Mouse (Mus musculus) kidney, postnatal 0 days (tissue): Measurements from ENCODE around the gene Taf6. TPM values are rescaled to one million over a fixed set of nuclear protein-coding genes. Genes with fewer than 3 reads are reported as not detected.

ENCODE experiments used
- ATAC-seq: fragments of 200-750 bp; cut with Nextera tagmentation; replicated peaks from 2 replicates; pipeline ENCODE4 v1.8.0; 2017; ENCODE audit warnings: low read depth, moderate number of reproducible peaks, moderate TSS enrichment, moderate library complexity; ENCODE audit not compliant: low FRiP score
- DNase-seq: peaks from one replicate; pipeline ENCODE4 v3.0.0-alpha.2; 2016; ENCODE audit warnings: low spot score
- H3K27ac ChIP-seq: fragments of 300-500 bp; sonication (generic); 2 replicates; pipeline ENCODE4 v1.5.1; 2014; ENCODE audit warnings: mild to moderate bottlenecking
- H3K27me3 ChIP-seq: fragments of 300-500 bp; sonication (generic); 2 replicates; pipeline ENCODE4 v1.6.1; 2014; ENCODE audit warnings: low read length, mixed read lengths; ENCODE audit not compliant: insufficient read depth
- H3K36me3 ChIP-seq: fragments of 300-500 bp; sonication (generic); 2 replicates; pipeline ENCODE4 v1.6.1; 2014; ENCODE audit warnings: low read length, mixed read lengths; ENCODE audit not compliant: insufficient read depth
- H3K4me1 ChIP-seq: fragments of 300-500 bp; sonication (generic); replicated peaks from 2 replicates; pipeline ENCODE4 v1.6.1; 2014; ENCODE audit warnings: antibody characterized with exemption, low read length, mixed read lengths; ENCODE audit not compliant: insufficient read depth
- H3K4me2 ChIP-seq: fragments of 300-500 bp; sonication (generic); 2 replicates; pipeline ENCODE4 v1.6.1; 2014; ENCODE audit warnings: mild to moderate bottlenecking, low read length, moderate library complexity, mixed read lengths
- H3K4me3 ChIP-seq: fragments of 300-500 bp; sonication (generic); replicated peaks from 2 replicates; pipeline ENCODE4 v1.5.1; 2014; ENCODE audit warnings: low read depth, low read length
- H3K9ac ChIP-seq: fragments of 300-500 bp; sonication (generic); 2 replicates; pipeline ENCODE4 v1.6.1; 2014; ENCODE audit warnings: low read depth, low read length
- H3K9me3 ChIP-seq: fragments of 300-500 bp; sonication (generic); replicated peaks from 2 replicates; pipeline ENCODE4 v1.6.1; 2016; ENCODE audit warnings: low read length, inconsistent platforms, mixed read lengths
- CTCF ChIP-seq: IDR thresholded peaks from 2 replicates; pipeline ENCODE4 v1.5.1; 2016; ENCODE audit warnings: antibody characterized with exemption, low read depth, mild to moderate bottlenecking, moderate library complexity
- WGBS: fragments of 180-500 bp; shearing (Covaris S2); extraction: QIAGEN DNeasy Blood & Tissue Kit; methylation state at CpG from one replicate; pipeline ENCODE4 v1.1.7; 2014; 5-methylcytosine and 5-hydroxymethylcytosine counted together
- polyA plus RNA-seq: library from polyadenylated mRNA; unstranded; fragments of >200 nt; fragmentation: Nextera tagmentation; extraction: Ambion mirVana; gene quantifications from 2 replicates; pipeline ENCODE4 v1.2.1, GENCODE M21; 2015

Taf6 gene
- polyA plus RNA-seq, 1 experiment from 2014 or later, result 49.8 TPM

DNA sequence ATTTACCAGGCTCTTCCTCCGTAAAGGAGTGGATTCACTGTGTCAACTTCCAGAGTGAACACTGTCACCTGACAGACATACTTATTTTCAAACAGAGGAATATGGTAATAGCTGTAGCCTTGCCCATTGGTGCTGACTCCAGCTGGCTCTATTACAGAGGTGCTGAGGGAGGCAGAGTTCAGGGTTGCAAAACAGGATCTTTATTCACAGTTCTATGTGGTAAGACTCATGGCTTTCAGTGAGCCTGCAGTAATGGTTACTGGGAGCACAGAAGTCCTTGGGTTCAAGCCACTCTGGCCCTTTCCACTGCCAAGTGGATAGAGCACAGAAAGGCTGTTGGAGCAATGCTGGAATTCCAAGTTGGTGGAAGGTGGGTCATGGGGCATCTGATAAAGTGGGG lies 20.0 kb upstream of the Taf6 start:
- Histone ChIP-seq H3K36me3 (no peaks in the 10 kb centered on the region), H3K27me3 (no peaks in the 10 kb centered on the region), H3K9me3 (no peaks in the 10 kb centered on the region), H3K4me1 (no peaks in the 10 kb centered on the region), H3K9ac (no peak overlapping the region), H3K4me2 (no peak overlapping the region), H3K27ac (no peak overlapping the region), H3K4me3 (no peak overlapping the region)
- DNase-seq (no peak), ATAC-seq (no peak)
- WGBS, result 87% methylated on average over 1 of the region's 1 CpGs
- TF ChIP-seq CTCF, result no peak

DNA sequence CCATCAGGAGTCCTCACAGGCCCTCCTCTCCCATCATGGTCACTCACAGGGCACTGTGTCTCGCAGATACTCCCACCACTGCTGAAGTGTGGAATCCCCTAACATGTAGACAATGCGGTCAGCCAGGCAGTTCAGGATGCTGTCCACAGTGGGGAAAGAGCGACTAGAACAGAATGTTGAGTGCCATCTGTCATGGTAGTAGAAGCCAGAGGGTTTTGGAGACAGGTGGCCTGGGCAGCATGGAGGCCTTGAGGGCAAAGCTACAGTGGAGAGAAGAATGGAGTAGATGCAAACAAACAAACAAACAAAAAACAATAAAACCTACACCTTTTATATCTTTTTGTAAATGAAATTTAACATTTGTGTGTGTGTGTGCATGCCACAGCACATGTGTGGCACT lies 14.8 kb upstream of the Taf6 start:
- no peak overlapping the region for H3K9ac ChIP-seq
- H3K4me1 ChIP-seq, result no peaks in the 10 kb centered on the region
- no peak overlapping the region for H3K27ac ChIP-seq
- no peak for ATAC-seq
- no peak for DNase-seq
- 87% methylated on average over 3 of the region's 3 CpGs for WGBS
- no peaks in the 10 kb centered on the region for H3K27me3 ChIP-seq
- no peak overlapping the region for H3K4me2 ChIP-seq
- no peaks in the 10 kb centered on the region for H3K9me3 ChIP-seq
- H3K4me3 ChIP-seq, result no peak overlapping the region
- TF ChIP-seq CTCF, result no peak
- H3K36me3 ChIP-seq, result no peaks in the 10 kb centered on the region

DNA sequence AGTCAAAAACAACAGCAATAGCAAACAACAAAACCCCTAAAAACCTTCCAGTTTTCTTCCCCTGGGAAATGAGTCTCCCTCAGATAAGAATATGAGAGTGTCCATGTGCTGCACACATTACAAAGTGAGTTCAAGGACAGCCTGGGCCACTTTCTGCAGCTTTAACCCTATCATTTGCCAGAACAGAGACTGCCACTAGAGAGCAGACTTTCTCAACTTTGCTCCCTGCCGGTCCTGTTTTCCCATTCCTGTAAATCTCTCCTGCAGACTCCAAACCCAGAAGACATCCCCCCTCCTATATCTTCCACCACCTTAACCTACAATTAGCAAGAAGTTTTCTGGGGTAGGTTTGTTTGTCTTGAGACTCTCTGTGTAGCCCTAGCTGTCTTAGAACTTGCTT lies 12.3 kb upstream of the Taf6 start:
- no peak for ATAC-seq
- TF ChIP-seq CTCF, result peak; percentile 66
- Histone ChIP-seq H3K27ac (no peak overlapping the region), H3K27me3 (no peaks in the 10 kb centered on the region), H3K36me3 (no peaks in the 10 kb centered on the region), H3K4me3 (no peak overlapping the region), H3K4me1 (no peaks in the 10 kb centered on the region), H3K9me3 (no peaks in the 10 kb centered on the region), H3K9ac (no peak overlapping the region), H3K4me2 (no peak overlapping the region)
- DNase-seq, result peak; percentile 42
- 7% methylated on average over 1 of the region's 1 CpGs for WGBS

DNA sequence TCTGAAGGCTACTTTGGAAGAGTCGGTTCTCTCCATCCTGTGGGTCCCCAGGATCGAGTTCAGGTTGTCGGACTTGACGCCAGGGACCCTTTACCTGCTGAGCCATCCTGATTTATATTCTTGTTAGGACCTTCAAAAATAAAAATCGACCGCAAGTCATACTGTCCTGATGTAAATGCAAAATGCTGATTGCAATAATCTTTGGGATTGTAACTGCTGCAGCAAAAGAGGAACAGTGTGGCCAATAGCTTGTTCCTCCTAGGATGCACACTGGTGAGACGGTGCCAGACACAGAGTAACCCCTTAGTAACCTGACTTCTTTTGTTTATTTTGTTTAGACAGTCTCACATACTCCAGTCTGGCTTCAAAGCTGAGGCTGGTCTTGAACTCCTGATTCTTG lies 8.2 kb upstream of the Taf6 start:
- 59% methylated on average over 7 of the region's 7 CpGs for WGBS
- H3K9ac ChIP-seq, result peak overlapping the region; percentile 82
- TF ChIP-seq CTCF, result no peak
- no peaks in the 10 kb centered on the region for H3K27me3 ChIP-seq
- no peaks in the 10 kb centered on the region for H3K36me3 ChIP-seq
- H3K4me3 ChIP-seq, result 0 out of 2 replicates have a peak overlapping the region, but pooled peaks have one; percentile 59
- H3K4me1 ChIP-seq, result no peaks in the 10 kb centered on the region
- DNase-seq (peak; percentile 8), ATAC-seq (no peak)
- no peaks in the 10 kb centered on the region for H3K9me3 ChIP-seq
- H3K4me2 ChIP-seq, result peak overlapping the region; percentile 99
- no peak overlapping the region for H3K27ac ChIP-seq

DNA sequence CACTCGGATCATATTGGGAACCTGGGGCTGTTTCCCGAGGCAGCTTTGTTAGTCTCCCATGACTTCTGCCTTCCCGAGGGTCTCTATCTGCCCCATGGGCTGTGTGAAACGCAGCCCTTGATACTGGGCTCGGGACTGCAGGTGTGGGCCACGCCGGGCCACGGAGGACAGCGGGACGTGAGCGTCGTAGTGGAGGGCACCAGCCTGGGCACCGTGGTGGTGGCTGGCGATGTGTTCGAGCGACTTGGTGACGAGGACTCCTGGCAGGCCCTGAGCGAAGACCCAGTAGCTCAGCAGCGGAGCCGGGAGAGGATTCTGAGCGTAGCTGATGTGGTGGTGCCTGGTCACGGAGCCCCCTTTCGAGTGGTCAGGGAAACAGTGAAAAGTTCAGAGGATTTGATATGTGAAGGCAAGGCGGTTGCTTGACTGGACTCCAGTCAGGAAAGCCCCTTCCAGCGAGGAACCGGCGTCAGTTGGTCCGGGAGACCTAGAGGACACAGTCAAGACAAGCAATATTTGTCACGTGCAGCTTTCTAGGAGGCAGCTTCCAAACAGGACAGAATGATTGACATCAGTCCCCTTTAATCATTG lies 7.6 kb upstream of the Taf6 start:
- no peak for TF ChIP-seq CTCF
- no peaks in the 10 kb centered on the region for H3K9me3 ChIP-seq
- ATAC-seq (peak; percentile 46), DNase-seq (peak; percentile 74)
- peak overlapping the region; percentile 82 for H3K9ac ChIP-seq
- no peaks in the 10 kb centered on the region for H3K4me1 ChIP-seq
- WGBS, result under 1% methylated on average over 29 of the region's 29 CpGs
- H3K4me2 ChIP-seq, result peak overlapping the region; percentile 99
- H3K36me3 ChIP-seq, result no peaks in the 10 kb centered on the region
- peak overlapping the region; percentile 59 for H3K4me3 ChIP-seq
- H3K27me3 ChIP-seq, result no peaks in the 10 kb centered on the region
- H3K27ac ChIP-seq, result peak overlapping the region; percentile 90

DNA sequence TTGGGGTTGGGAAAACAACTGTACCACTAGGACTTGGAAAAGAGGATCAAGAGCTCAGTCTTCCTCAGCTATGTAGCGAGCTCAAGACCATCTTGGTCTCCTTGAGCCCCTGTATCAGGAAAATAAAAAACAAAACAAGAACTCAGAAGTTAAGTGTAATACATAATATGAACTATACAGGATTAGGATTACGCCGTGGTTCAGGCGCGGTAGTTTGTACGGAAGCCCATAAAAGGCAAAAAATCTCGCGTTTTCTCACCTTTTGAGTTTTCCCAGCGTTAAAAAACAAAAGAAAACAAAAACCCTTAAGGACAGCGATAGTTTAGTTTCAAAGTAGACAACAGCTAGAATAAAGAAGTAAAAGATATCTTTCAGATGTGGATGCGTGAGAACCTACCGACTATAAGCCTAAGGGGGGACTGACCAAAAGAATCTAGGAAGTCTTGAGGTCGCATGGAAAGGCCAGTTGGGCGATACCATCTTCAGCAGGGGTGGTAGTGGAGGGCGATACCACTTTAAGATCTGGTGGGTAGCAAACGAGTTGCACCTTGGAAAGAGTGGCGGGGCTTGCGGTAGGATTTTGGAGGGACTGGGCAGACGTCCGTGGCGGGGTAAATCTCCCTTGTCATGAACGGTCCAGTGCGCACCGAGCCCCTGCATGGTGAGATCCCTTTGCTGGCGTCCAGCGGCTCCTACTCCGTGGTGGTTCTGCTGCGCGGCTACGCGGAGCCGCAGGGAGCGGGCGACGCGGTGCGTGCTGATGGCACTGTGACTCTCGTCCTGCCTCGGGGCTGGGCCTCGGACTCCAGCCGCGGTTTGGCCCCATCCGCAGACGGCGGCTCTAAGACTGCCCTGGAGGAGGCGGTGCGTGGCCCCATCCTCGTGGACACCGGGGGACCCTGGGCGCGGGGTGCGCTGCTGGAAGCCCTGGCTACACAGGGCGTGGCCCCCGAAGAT lies 6.8 kb upstream of the Taf6 start, which contains the start of gene Mblac1:
Gene Mblac1 (plus strand): TSS at position 544 of the 957 bp plus-strand sequence.
- Histone ChIP-seq H3K27ac (peak within 1 kb of the TSS; percentile 90), H3K4me2 (peak within 1 kb of the TSS; percentile 99), H3K4me3 (peak within 1 kb of the TSS; percentile 59), H3K9ac (peak within 1 kb of the TSS; percentile 82), H3K27me3 (no peaks in the 10 kb centered on the region), H3K4me1 (no peaks in the 10 kb centered on the region), H3K36me3 (no peaks in the 10 kb centered on the region), H3K9me3 (no peaks in the 10 kb centered on the region)
- DNase-seq (peak; percentile 93), ATAC-seq (peak; percentile 83)
- no peak for TF ChIP-seq CTCF
- WGBS, result 6% methylated on average over 54 of the region's 54 CpGs
